Mouse (Mus musculus): ENCODE measurements around the gene Tm4sf19.

DNA sequence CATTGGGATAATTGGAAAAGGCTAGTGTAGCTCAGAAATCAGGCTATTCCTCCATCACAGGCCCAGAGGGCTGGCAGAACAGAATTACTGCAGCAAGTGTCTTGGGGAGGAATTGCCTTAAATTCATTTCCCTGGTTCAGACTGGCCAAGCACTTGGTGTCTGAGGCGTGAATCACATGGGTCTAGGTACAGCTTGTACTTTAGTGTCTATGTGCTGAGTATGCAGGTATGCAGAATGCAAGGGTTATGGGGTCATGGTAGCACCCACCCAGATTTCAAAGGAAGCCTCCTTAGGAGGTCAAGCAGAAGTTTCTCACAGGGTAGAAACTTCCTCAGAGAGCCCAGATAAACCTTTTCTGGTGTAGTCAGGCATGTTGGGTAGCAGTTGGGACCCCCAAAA is 45.3 kb downstream of the Tm4sf19 start:
- TF ChIP-seq CTCF (IDR thresholded peaks at IDR 0.05; ENCODE audit: borderline replicate concordance, insufficient read depth, low read length) (no peak), POLR2A (IDR thresholded peaks at IDR 0.05; ENCODE audit: low read depth, low read length) (no peak)
